Mouse (Mus musculus) small intestine, adult 2 months (tissue): ENCODE results near the gene Ap2b1. TPM values are rescaled to one million over a fixed set of nuclear protein-coding genes. Genes with fewer than 3 reads are reported as not detected.
"Not testable (repeated sequence)": the region's sequence is repeated elsewhere in the genome, so short reads cannot be mapped to it uniquely, and the experiment has no call there.

ENCODE experiments used
- H3K27ac ChIP-seq: fragments of 200-500 bp; 2 replicates; pipeline ENCODE4 v1.5.1; 2012; ENCODE audit warnings: low read depth, low read length, control low read depth, inconsistent platforms; ENCODE audit not compliant: insufficient read depth
- H3K27me3 ChIP-seq: fragments of 200-500 bp; 2 replicates; pipeline ENCODE4 v1.6.1; 2012; ENCODE audit warnings: mild to moderate bottlenecking, moderate library complexity, low read length, inconsistent platforms; ENCODE audit not compliant: control insufficient read depth, insufficient read depth
- H3K36me3 ChIP-seq: fragments of 200-500 bp; 2 replicates; pipeline ENCODE4 v1.6.1; 2012; ENCODE audit warnings: mild to moderate bottlenecking, low read length, control low read depth, inconsistent platforms; ENCODE audit not compliant: control insufficient read depth, insufficient read depth
- H3K4me1 ChIP-seq: fragments of 200-500 bp; 2 replicates; pipeline ENCODE4 v1.6.1; 2012; ENCODE audit warnings: low read length, inconsistent platforms, mixed read lengths; ENCODE audit not compliant: control insufficient read depth, insufficient read depth, insufficient read length
- H3K4me3 ChIP-seq: fragments of 200-500 bp; 2 replicates; pipeline ENCODE4 v1.5.1; 2012; ENCODE audit warnings: low read depth, mild to moderate bottlenecking, control low read depth, inconsistent platforms, low read length, moderate library complexity
- CTCF ChIP-seq: fragments of 200-500 bp; IDR thresholded peaks from 2 replicates; pipeline ENCODE4 v1.5.1; 2012; ENCODE audit warnings: low read depth, mild to moderate bottlenecking, control low read depth, inconsistent platforms, low read length, moderate library complexity, mixed read lengths; ENCODE audit not compliant: insufficient replicate concordance, insufficient read length; ENCODE audit errors: extremely low read depth
- POLR2A ChIP-seq: fragments of 200-500 bp; IDR thresholded peaks from 2 replicates; pipeline ENCODE4 v1.6.1; 2012; ENCODE audit warnings: low read depth, mild to moderate bottlenecking, control low read depth, inconsistent platforms, low read length, moderate library complexity
- WGBS: fragments of 180-500 bp; shearing (Covaris S2); methylation state at CpG from one replicate; pipeline ENCODE4 v1.1.7; 2018; 5-methylcytosine and 5-hydroxymethylcytosine counted together
- polyA plus RNA-seq: library from polyadenylated mRNA; depleted of rRNA; stranded (reverse); fragments of >200 nt; gene quantifications from 2 replicates; pipeline ENCODE4 v1.2.3, GENCODE M21; 2012; rRNA removed

The Ap2b1 gene
- 11.3 and 27.1 TPM in 2 replicates for polyA plus RNA-seq

- TF ChIP-seq CTCF (no peak), POLR2A (peak; percentile 78)
- H3K36me3 ChIP-seq = peaks cover 11% of the 10 kb centered on the region
- peak within 1 kb of the TSS; percentile 88 for H3K27ac ChIP-seq
- 2% methylated on average over 56 of the region's 56 CpGs for WGBS
- peak within 1 kb of the TSS; percentile 88 for H3K4me3 ChIP-seq
- H3K4me1 ChIP-seq = peaks cover 4% of the 10 kb centered on the region
- no peaks in the 10 kb centered on the region for H3K27me3 ChIP-seq
These were observed at the start of gene Ap2b1 for GRCm38 (mm10) chr11:83298225-83299195. TSS of gene Ap2b1 (plus strand) at chr11:83299024.

GRCm38 (mm10) chr11:83257211-83257610, 41.6 kb upstream of the Ap2b1 start:
- H3K4me1 ChIP-seq, H3K27ac ChIP-seq, H3K36me3 ChIP-seq, H3K27me3 ChIP-seq, H3K4me3 ChIP-seq: not testable (repeated sequence)
- WGBS = 17% methylated on average over 5 of the region's 5 CpGs

- Histone ChIP-seq H3K4me3 (no peak overlapping the region), H3K4me1 (no peaks in the 10 kb centered on the region), H3K27me3 (no peaks in the 10 kb centered on the region), H3K36me3 (no peaks in the 10 kb centered on the region), H3K27ac (no peak overlapping the region)
- TF ChIP-seq CTCF = no peak
- no peak for TF ChIP-seq POLR2A
- 96% methylated on average over 1 of the region's 1 CpGs for WGBS
These were observed 36.2 kb upstream of the Ap2b1 start for GRCm38 (mm10) chr11:83262673-83263072.

- Histone ChIP-seq H3K4me3 (no peak overlapping the region), H3K36me3 (no peaks in the 10 kb centered on the region), H3K27ac (no peak overlapping the region), H3K4me1 (no peaks in the 10 kb centered on the region), H3K27me3 (no peaks in the 10 kb centered on the region)
- WGBS = 61% methylated on average over 3 of the region's 3 CpGs
- TF ChIP-seq CTCF = no peak
These were observed 35.7 kb upstream of the Ap2b1 start for GRCm38 (mm10) chr11:83263146-83263545.

- H3K27me3 ChIP-seq = no peaks in the 10 kb centered on the region
- peak overlapping the region; percentile 61 for H3K4me3 ChIP-seq
- H3K4me1 ChIP-seq = no peaks in the 10 kb centered on the region
- 2% methylated on average over 6 of the region's 6 CpGs for WGBS
- no peak overlapping the region for H3K27ac ChIP-seq
- TF ChIP-seq POLR2A (no peak), CTCF (no peak)
- no peaks in the 10 kb centered on the region for H3K36me3 ChIP-seq
These were observed 28.0 kb upstream of the Ap2b1 start for GRCm38 (mm10) chr11:83270842-83271150.

- Histone ChIP-seq H3K36me3 (no peaks in the 10 kb centered on the region), H3K4me1 (no peaks in the 10 kb centered on the region), H3K4me3 (peak overlapping the region; percentile 61), H3K27me3 (no peaks in the 10 kb centered on the region), H3K27ac (peak overlapping the region; percentile 29)
- TF ChIP-seq CTCF = no peak
- TF ChIP-seq POLR2A = no peak
- under 1% methylated on average over 26 of the region's 26 CpGs for WGBS
These were observed 27.5 kb upstream of the Ap2b1 start for GRCm38 (mm10) chr11:83271151-83271950.

- no peak overlapping the region for H3K4me3 ChIP-seq
- H3K36me3 ChIP-seq = no peaks in the 10 kb centered on the region
- TF ChIP-seq POLR2A (no peak), CTCF (no peak)
- H3K27ac ChIP-seq = no peak overlapping the region
- WGBS = 11% methylated on average over 2 of the region's 2 CpGs
- no peaks in the 10 kb centered on the region for H3K4me1 ChIP-seq
- no peaks in the 10 kb centered on the region for H3K27me3 ChIP-seq
These were observed 26.6 kb upstream of the Ap2b1 start for GRCm38 (mm10) chr11:83271951-83272843.
